ENCODE assay signal across 9 mouse cellular contexts in the genomic region with DNA sequence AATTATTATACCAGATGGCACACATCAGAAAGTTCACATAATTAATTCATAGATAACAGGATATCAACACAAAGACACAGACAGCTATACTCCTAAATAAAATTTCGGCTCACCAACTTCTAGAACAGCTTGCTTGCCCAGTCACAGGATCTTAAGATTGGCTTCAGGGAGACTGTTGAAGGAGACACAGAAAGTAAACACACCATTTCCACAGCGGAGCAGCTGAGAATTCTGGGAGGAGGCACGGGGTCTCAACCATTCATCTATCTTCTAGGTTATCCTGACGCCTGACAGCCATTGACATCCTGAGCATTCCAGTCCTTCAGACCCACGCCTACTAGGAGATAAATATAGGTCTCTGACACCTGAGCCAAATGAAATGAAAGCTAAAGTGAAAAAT. TPM values are rescaled to one million over a fixed set of nuclear protein-coding genes. Genes with fewer than 3 reads are reported as not detected.
DNase-seq lines count a peak whose midpoint lies in the region; ATAC-seq and TF ChIP-seq lines count a peak whose summit lies in the region.
"Had no signal": no experiment of that assay in that cellular context is flagged by ENCODE, and none has a peak within 500 bp of the region (broad histone marks: within the 10 kb centered on the region; RNA-seq: fewer than 3 reads in every experiment).

A gene (minus strand): TSS at position 204 of the 400 bp plus-strand sequence.

- peaks cover 25% of the 10 kb centered on the region for H3K36me3 ChIP-seq in heart, adult 2 months (ENCODE audit: control insufficient read depth, insufficient read depth, low read length)
- H3K36me3 ChIP-seq in kidney, postnatal 0 days (ENCODE audit: insufficient read depth, low read length) = no peaks in the 10 kb centered on the region
- no peaks in the 10 kb centered on the region for H3K36me3 ChIP-seq in hindbrain, embryonic 13.5 days

- no peaks in the 10 kb centered on the region for H3K9me3 ChIP-seq in kidney, postnatal 0 days (replicated peaks; ENCODE audit: low read length)
- H3K9me3 ChIP-seq in hindbrain, embryonic 13.5 days = no peaks in the 10 kb centered on the region

- H3K4me2 ChIP-seq in kidney, postnatal 0 days (ENCODE audit: low read length) = peak within 1 kb of the TSS; percentile 15; the same call in 1 of the 2 replicates
- H3K4me2 ChIP-seq in hindbrain, embryonic 13.5 days = no peak within 1 kb of the TSS

- peaks cover 13% of the 10 kb centered on the region for H3K4me1 ChIP-seq in heart, adult 2 months (ENCODE audit: control insufficient read depth, insufficient read depth, low read length)
- H3K4me1 ChIP-seq in kidney, postnatal 0 days (replicated peaks; ENCODE audit: insufficient read depth, low read length) = no peaks in the 10 kb centered on the region
- H3K4me1 ChIP-seq in hindbrain, embryonic 13.5 days (replicated peaks) = no peaks in the 10 kb centered on the region

- no peak for ATAC-seq in kidney, postnatal 0 days (replicated peaks; ENCODE audit: low FRiP score, low read depth)
- ATAC-seq in neutrophil, adult 5-6 weeks (ENCODE audit: extremely low read depth, insufficient number of reproducible peaks, low FRiP score, poor library complexity, severe bottlenecking) = no peak
- no peak for ATAC-seq in hindbrain, embryonic 13.5 days (ENCODE audit: low FRiP score)

- 19% methylated on average over 5 of the region's 5 CpGs for WGBS in heart, adult 2 months
- WGBS in kidney, postnatal 0 days = 19% methylated on average over 5 of the region's 5 CpGs
- 52% methylated on average over 5 of the region's 5 CpGs for WGBS in hindbrain, embryonic 13.5 days

- peak within 1 kb of the TSS; percentile 91 for H3K27ac ChIP-seq in heart, adult 2 months
- H3K27ac ChIP-seq in kidney, postnatal 0 days = no peak within 1 kb of the TSS
- no peak within 1 kb of the TSS for H3K27ac ChIP-seq in hindbrain, embryonic 13.5 days

- H3K4me3 ChIP-seq in heart, adult 2 months = peak within 1 kb of the TSS; percentile 38
- no peak within 1 kb of the TSS for H3K4me3 ChIP-seq in kidney, postnatal 0 days (replicated peaks; ENCODE audit: low read depth, low read length)
- no peak within 1 kb of the TSS for H3K4me3 ChIP-seq in hindbrain, embryonic 13.5 days

- TF ChIP-seq CTCF in heart, adult 2 months (IDR thresholded peaks at IDR 0.05) = no peak
- TF ChIP-seq CTCF in kidney, postnatal 0 days (IDR thresholded peaks at IDR 0.05; ENCODE audit: low read depth) = no peak

- intact Hi-C loops in heart, adult 2 months (cut with DNase I) = no loop called here

- DNase-seq in kidney, adult 11 months = peak; percentile 12
- DNase-seq in kidney, postnatal 14 days = no peak
- peak; percentile 52 to 64 for DNase-seq in heart, adult 2 months
- no peak for DNase-seq in kidney, postnatal 0 days (ENCODE audit: low spot score)
- DNase-seq in spleen, postnatal 36 days (ENCODE audit: low spot score in 2 of 2) = no peak
- no peak for DNase-seq in right cerebral cortex, postnatal 36 days (ENCODE audit: low spot score in 2 of 2)
- DNase-seq: cerebellum, postnatal 14 days had no signal

- TF ChIP-seq EP300 in heart, adult 2 months (IDR thresholded peaks at IDR 0.05; ENCODE audit: insufficient read depth, low read depth, low read length) = 0 out of 2 replicates have a peak, but pooled peaks have one; percentile 61

- no peaks in the 10 kb centered on the region for H3K79me2 ChIP-seq in heart, adult 2 months (replicated peaks; ENCODE audit: control insufficient read depth, insufficient read depth, low read length)

- H3K9ac ChIP-seq in heart, adult 2 months (ENCODE audit: low read depth, low read length) = peak within 1 kb of the TSS; percentile 70
- no peak within 1 kb of the TSS for H3K9ac ChIP-seq in kidney, postnatal 0 days (ENCODE audit: low read depth, low read length)
- no peak within 1 kb of the TSS for H3K9ac ChIP-seq in hindbrain, embryonic 13.5 days

- no peaks in the 10 kb centered on the region for H3K27me3 ChIP-seq in heart, adult 2 months (ENCODE audit: control insufficient read depth, insufficient read depth, low read length)
- no peaks in the 10 kb centered on the region for H3K27me3 ChIP-seq in kidney, postnatal 0 days (ENCODE audit: insufficient read depth, low read length)
- no peaks in the 10 kb centered on the region for H3K27me3 ChIP-seq in hindbrain, embryonic 13.5 days

- TF ChIP-seq POLR2A in heart, adult 2 months (IDR thresholded peaks at IDR 0.05; ENCODE audit: insufficient read depth, low read depth, low read length) = peak; percentile 53; the same call in 1 of the 2 replicates

RNA-seq across cellular contexts. Expression of the gene that starts here (rescaled TPM):
- 1,000 to 10,000 TPM; 1,665 to 1,999 TPM for total RNA-seq in heart, adult 2 months (2021)
- 341 and 831 TPM in 2 replicates for polyA plus RNA-seq in heart, adult 2 months (2012; rRNA removed)
- 22.6 and 25.0 TPM in 2 replicates for polyA plus RNA-seq in kidney, postnatal 0 days (2015; fragmentation: Nextera tagmentation; extraction: Ambion mirVana)
- 18.3 and 21.4 TPM in 2 replicates for total RNA-seq in neutrophil, adult 5-6 weeks (2017)
- polyA plus RNA-seq in hindbrain, embryonic 13.5 days (2015; fragmentation: Nextera tagmentation; extraction: Ambion mirVana) = 5.2 and 5.3 TPM in 2 replicates

Comparison
In these comparisons a context has a peak if more than half of its experiments do, and no peak if none do; other contexts are left out.
1. RNA of the gene that starts here (total RNA-seq): 1,665 to 1,999 TPM in heart, adult 2 months; 18.3 to 21.4 TPM in neutrophil, adult 5-6 weeks; every median in the first group is over 10 times any median in the second.
2. RNA of the gene that starts here (polyA plus RNA-seq): 341 to 831 TPM in heart, adult 2 months; 22.6 to 25.0 TPM in kidney, postnatal 0 days and 5.2 to 5.3 TPM in hindbrain, embryonic 13.5 days; every median in the first group is over 10 times any median in the second.
3. DNase-seq: peak in kidney, adult 11 months (single experiment) and heart, adult 2 months (2 of 2); none in kidney, postnatal 14 days (single experiment), kidney, postnatal 0 days (single experiment), spleen, postnatal 36 days (0 of 2) and right cerebral cortex, postnatal 36 days (0 of 2).